Mouse (Mus musculus) lung, adult 2 months (tissue): Measurements from ENCODE around the gene Prf1.

Experiments used
- CTCF ChIP-seq: fragments of 200-500 bp; IDR thresholded peaks from 2 replicates; pipeline ENCODE4 v1.5.1; 2011; ENCODE audit warnings: mild to moderate bottlenecking, low read length, control low read depth; ENCODE audit not compliant: insufficient read depth
- POLR2A ChIP-seq: fragments of 200-500 bp; IDR thresholded peaks from 2 replicates; pipeline ENCODE4 v1.6.1; 2011; ENCODE audit warnings: low read depth, mild to moderate bottlenecking, control low read depth, low read length, borderline replicate concordance; ENCODE audit errors: extremely low read depth

DNA sequence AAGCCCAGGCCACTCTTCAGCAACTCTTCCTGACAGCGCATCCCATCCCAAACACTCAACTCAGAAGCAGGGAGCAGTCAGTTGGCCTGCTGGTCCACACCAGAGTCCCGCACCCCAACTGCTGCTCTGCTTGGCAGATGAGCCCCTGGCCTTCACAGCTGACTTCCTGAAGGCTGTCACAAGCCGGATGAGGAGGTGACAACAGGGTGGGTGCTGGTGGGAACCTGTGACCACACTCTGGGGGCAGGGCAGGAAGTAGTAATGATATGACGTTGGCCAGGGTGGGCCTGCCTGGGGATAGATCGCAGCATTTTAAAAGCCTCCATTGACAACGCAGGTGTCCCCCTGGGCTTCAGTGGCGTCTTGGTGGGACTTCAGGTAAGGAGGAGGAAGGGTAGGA lies at the start of gene Prf1:
- TF ChIP-seq CTCF (no peak), POLR2A (no peak)
